Mouse (Mus musculus) E14TG2a.4 (cell line): ENCODE results near the gene Urod.

ENCODE experiments used
- CTCF ChIP-seq: conservative IDR thresholded peaks from 2 replicates; pipeline ENCODE4 v1.5.1; 2014; ENCODE audit warnings: low read length
- NANOG ChIP-seq: IDR thresholded peaks from 2 replicates; pipeline ENCODE4 v1.6.1; 2014; ENCODE audit warnings: borderline replicate concordance, low read length, mixed read lengths
- POU5F1 ChIP-seq: IDR thresholded peaks from 2 replicates; pipeline ENCODE4 v1.6.1; 2014; ENCODE audit warnings: low read length, borderline replicate concordance

DNA sequence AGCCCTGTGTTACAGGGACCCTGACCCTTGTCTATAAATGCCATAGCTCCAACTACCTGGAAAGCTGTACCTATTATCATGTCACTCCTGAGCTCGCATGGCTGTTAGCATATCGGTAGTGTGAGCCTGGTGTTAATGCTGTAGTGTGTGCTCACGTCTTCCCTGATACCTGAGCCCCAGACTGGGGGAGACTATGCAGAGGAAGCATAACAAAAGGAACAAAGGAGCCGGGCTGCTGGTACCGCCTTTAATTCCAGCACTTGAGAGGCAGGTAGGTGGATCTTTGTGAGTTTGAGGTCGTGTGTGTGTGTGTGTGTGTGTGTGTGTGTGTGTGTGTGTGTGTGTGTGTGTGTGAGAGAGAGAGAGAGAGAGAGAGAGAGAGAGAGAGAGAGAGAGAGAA lies 4.5 kb downstream of the Urod start:
- no peak for TF ChIP-seq CTCF
- TF ChIP-seq NANOG = no peak
- TF ChIP-seq POU5F1 = peak; percentile 37; the same call in 1 of the 2 replicates
